Mouse (Mus musculus) liver, postnatal 0 days (tissue): Measurements from ENCODE around the gene Clmn. TPM values are rescaled to one million over a fixed set of nuclear protein-coding genes. Genes with fewer than 3 reads are reported as not detected.

Experiments
- ATAC-seq: fragments of 200-750 bp; cut with Nextera tagmentation; 2 replicates; pipeline ENCODE4 v1.8.0; 2017; ENCODE audit warnings: mild to moderate bottlenecking, moderate library complexity
- DNase-seq: peaks from one replicate; pipeline ENCODE4 v3.0.0-alpha.2; 2016
- H3K27ac ChIP-seq: fragments of 300-500 bp; sonication (generic); 2 replicates; pipeline ENCODE4 v1.5.1; 2014; ENCODE audit warnings: antibody characterized with exemption, moderate library complexity, mild to moderate bottlenecking, low read depth
- H3K27me3 ChIP-seq: fragments of 300-500 bp; sonication (generic); 2 replicates; pipeline ENCODE4 v1.6.1; 2014; ENCODE audit warnings: low read length, control low read depth, mixed read lengths; ENCODE audit not compliant: insufficient read depth
- H3K36me3 ChIP-seq: fragments of 300-500 bp; sonication (generic); replicated peaks from 2 replicates; pipeline ENCODE4 v1.6.1; 2014; ENCODE audit warnings: mild to moderate bottlenecking, control low read depth, low read length, moderate library complexity, mixed read lengths; ENCODE audit not compliant: insufficient read depth
- H3K4me1 ChIP-seq: fragments of 300-500 bp; sonication (generic); 2 replicates; pipeline ENCODE4 v1.6.1; 2014; ENCODE audit warnings: antibody characterized with exemption, mild to moderate bottlenecking, control low read depth; ENCODE audit not compliant: insufficient read depth
- H3K4me2 ChIP-seq: fragments of 300-500 bp; sonication (generic); 2 replicates; pipeline ENCODE4 v1.6.1; 2014; ENCODE audit warnings: low read depth, mild to moderate bottlenecking, low read length, moderate library complexity, mixed read lengths
- H3K4me3 ChIP-seq: fragments of 300-500 bp; sonication (generic); 2 replicates; pipeline ENCODE4 v1.5.1; 2014; ENCODE audit warnings: low read depth, low read length
- H3K9ac ChIP-seq: fragments of 300-500 bp; sonication (generic); replicated peaks from 2 replicates; pipeline ENCODE4 v1.6.1; 2014; ENCODE audit warnings: mild to moderate bottlenecking, moderate library complexity
- H3K9me3 ChIP-seq: fragments of 300-500 bp; sonication (generic); 2 replicates; pipeline ENCODE4 v1.6.1; 2016; ENCODE audit warnings: mild to moderate bottlenecking, control low read depth, low read length, mixed read lengths
- CTCF ChIP-seq: sonication (generic); IDR thresholded peaks from 2 replicates; pipeline ENCODE4 v1.5.1; 2016; ENCODE audit warnings: antibody characterized with exemption, low read depth
- EP300 ChIP-seq: IDR thresholded peaks from 2 replicates; pipeline ENCODE4 v1.6.1; 2016; ENCODE audit warnings: antibody characterized with exemption, low read depth, mild to moderate bottlenecking
- WGBS: fragments of 180-500 bp; shearing (Covaris S2); extraction: QIAGEN DNeasy Blood & Tissue Kit; methylation state at CpG from one replicate; pipeline ENCODE4 v1.1.7; 2014; ENCODE audit not compliant: insufficient replicate concordance; 5-methylcytosine and 5-hydroxymethylcytosine counted together
- polyA plus RNA-seq: library from polyadenylated mRNA; unstranded; fragments of >200 nt; fragmentation: Nextera tagmentation; extraction: Ambion mirVana; gene quantifications from 2 replicates; pipeline ENCODE4 v1.2.1, GENCODE M21; 2015

Gene Clmn
- polyA plus RNA-seq, 1 experiment from 2014 or later: 1.9 TPM

- no peak overlapping the region for H3K4me2 ChIP-seq
- H3K27ac ChIP-seq: no peak overlapping the region
- no peak overlapping the region for H3K9ac ChIP-seq
- TF ChIP-seq CTCF (no peak), EP300 (no peak)
- peaks cover 19% of the 10 kb centered on the region for H3K4me1 ChIP-seq
- H3K27me3 ChIP-seq: no peaks in the 10 kb centered on the region
- no peaks in the 10 kb centered on the region for H3K36me3 ChIP-seq
- WGBS: 70% methylated on average over 4 of the region's 4 CpGs
- no peaks in the 10 kb centered on the region for H3K9me3 ChIP-seq
- ATAC-seq (no peak), DNase-seq (no peak)
- H3K4me3 ChIP-seq: no peak overlapping the region
Observed at GRCm38 (mm10) chr12:104844279-104844678, 20.6 kb downstream of the Clmn start.

- TF ChIP-seq CTCF (peak; percentile 10; the same call in 1 of the 2 replicates), EP300 (no peak)
- H3K4me3 ChIP-seq: no peak overlapping the region
- peak; percentile 41 for DNase-seq
- H3K27me3 ChIP-seq: no peaks in the 10 kb centered on the region
- no peak overlapping the region for H3K27ac ChIP-seq
- H3K36me3 ChIP-seq: no peaks in the 10 kb centered on the region
- H3K4me2 ChIP-seq: no peak overlapping the region
- peak; percentile 40; the same call in 1 of the 2 replicates for ATAC-seq
- no peaks in the 10 kb centered on the region for H3K9me3 ChIP-seq
- 63% methylated on average over 3 of the region's 3 CpGs for WGBS
- H3K4me1 ChIP-seq: peaks cover 19% of the 10 kb centered on the region
- H3K9ac ChIP-seq: no peak overlapping the region
Observed at GRCm38 (mm10) chr12:104841256-104841655, 23.6 kb downstream of the Clmn start.

GRCm38 (mm10) chr12:104838987-104839386 is 25.9 kb downstream of the Clmn start:
- 54% methylated on average over 4 of the region's 4 CpGs for WGBS
- H3K4me3 ChIP-seq: no peak overlapping the region

GRCm38 (mm10) chr12:104838462-104838861 is 26.4 kb downstream of the Clmn start:
- H3K4me3 ChIP-seq: no peak overlapping the region
- no peak overlapping the region for H3K9ac ChIP-seq
- DNase-seq (no peak), ATAC-seq (no peak)
- H3K4me1 ChIP-seq: peaks cover 3% of the 10 kb centered on the region; the same call in 1 of the 2 replicates
- no peaks in the 10 kb centered on the region for H3K27me3 ChIP-seq
- H3K4me2 ChIP-seq: no peak overlapping the region
- H3K27ac ChIP-seq: no peak overlapping the region
- no peaks in the 10 kb centered on the region for H3K36me3 ChIP-seq
- no peaks in the 10 kb centered on the region for H3K9me3 ChIP-seq
- no peak for TF ChIP-seq EP300
- TF ChIP-seq CTCF: no peak

More at GRCm38 (mm10) chr12:104838987-104839386, 25.9 kb downstream of the Clmn start:
- Histone ChIP-seq H3K4me1 (peaks cover 3% of the 10 kb centered on the region; the same call in 1 of the 2 replicates), H3K9me3 (no peaks in the 10 kb centered on the region), H3K36me3 (no peaks in the 10 kb centered on the region), H3K4me2 (no peak overlapping the region), H3K9ac (no peak overlapping the region), H3K27me3 (no peaks in the 10 kb centered on the region), H3K27ac (no peak overlapping the region)
- ATAC-seq (no peak), DNase-seq (no peak)
- TF ChIP-seq CTCF: peak; percentile 51
- no peak for TF ChIP-seq EP300

- H3K27ac ChIP-seq: no peak overlapping the region
Observed at GRCm38 (mm10) chr12:104837957-104838401, 26.9 kb downstream of the Clmn start.

GRCm38 (mm10) chr12:104837111-104837837 is 27.6 kb downstream of the Clmn start:
- peaks cover 3% of the 10 kb centered on the region; the same call in 1 of the 2 replicates for H3K4me1 ChIP-seq
- H3K9ac ChIP-seq: no peak overlapping the region
- H3K4me2 ChIP-seq: no peak overlapping the region
- no peaks in the 10 kb centered on the region for H3K36me3 ChIP-seq
- 68% methylated on average over 2 of the region's 2 CpGs for WGBS
- H3K4me3 ChIP-seq: no peak overlapping the region
- H3K27ac ChIP-seq: no peak overlapping the region
- no peaks in the 10 kb centered on the region for H3K9me3 ChIP-seq
- DNase-seq: no peak
- no peak for ATAC-seq
- H3K27me3 ChIP-seq: no peaks in the 10 kb centered on the region
- TF ChIP-seq CTCF: peak; percentile 17; the same call in 1 of the 2 replicates
- no peak for TF ChIP-seq EP300

More at GRCm38 (mm10) chr12:104837957-104838401, 26.9 kb downstream of the Clmn start:
- Histone ChIP-seq H3K4me1 (peaks cover 3% of the 10 kb centered on the region; the same call in 1 of the 2 replicates), H3K36me3 (no peaks in the 10 kb centered on the region), H3K4me3 (no peak overlapping the region), H3K9ac (no peak overlapping the region), H3K9me3 (no peaks in the 10 kb centered on the region), H3K27me3 (no peaks in the 10 kb centered on the region), H3K4me2 (no peak overlapping the region)
- WGBS: 53% methylated on average over 13 of the region's 13 CpGs
- DNase-seq (no peak), ATAC-seq (peak; percentile 61)
- TF ChIP-seq EP300 (no peak), CTCF (no peak)
